ENCODE assay signal across 10 mouse cellular contexts in the genomic region with DNA sequence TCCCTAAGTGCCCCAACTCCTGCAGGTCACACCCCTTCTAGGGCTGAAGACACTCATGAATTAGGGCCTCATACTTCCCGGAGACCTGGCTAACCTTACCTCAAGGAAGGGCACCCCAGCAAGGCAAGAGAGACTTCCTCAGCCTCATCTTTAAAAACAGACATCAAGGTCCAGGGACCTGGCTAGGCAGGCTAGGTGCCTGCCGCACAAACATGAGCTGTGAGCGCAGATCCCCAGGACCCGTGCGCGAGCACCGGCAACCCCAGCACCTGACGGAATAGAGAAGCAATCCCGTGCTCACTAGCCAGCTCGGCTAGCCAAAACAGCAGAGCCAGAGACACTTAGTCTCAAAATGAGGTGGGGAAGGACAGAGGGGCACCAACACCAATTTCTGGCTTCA. TPM values are rescaled to one million over a fixed set of nuclear protein-coding genes. Genes with fewer than 3 reads are reported as not detected.
DNase-seq lines count a peak whose midpoint lies in the region; ATAC-seq and TF ChIP-seq lines count a peak whose summit lies in the region.
"Had no signal": no experiment of that assay in that cellular context is flagged by ENCODE, and none has a peak within 500 bp of the region (broad histone marks: within the 10 kb centered on the region; RNA-seq: fewer than 3 reads in every experiment).

No protein-coding gene starts in this region.

- DNase-seq in heart, adult 11 months = peak; percentile 94
- DNase-seq in heart, postnatal 4 days = no peak
- DNase-seq in liver, postnatal 0 days = no peak
- DNase-seq in liver = no peak
- no peak for DNase-seq in embryonic facial prominence, embryonic 14.5 days (ENCODE audit: low spot score)
- DNase-seq in yolk sac, embryonic 10.5 days (ENCODE audit: low spot score) = no peak
- DNase-seq: right cerebral cortex, postnatal 14 days had no signal

- no peak for TF ChIP-seq EP300 in liver, postnatal 0 days (IDR thresholded peaks at IDR 0.05; ENCODE audit: low read depth)

- H3K27ac ChIP-seq in liver, postnatal 0 days (ENCODE audit: low read depth) = peak overlapping the region; percentile 22; the same call in 1 of the 2 replicates
- H3K27ac ChIP-seq in embryonic facial prominence, embryonic 14.5 days (replicated peaks; ENCODE audit: low read depth, low read length) = no peak overlapping the region
- H3K27ac ChIP-seq in intestine, postnatal 0 days (ENCODE audit: low read depth, low read length) = no peak overlapping the region
- H3K27ac ChIP-seq: liver, embryonic 14.5 days had no signal

- H3K36me3 ChIP-seq in liver, postnatal 0 days (replicated peaks; ENCODE audit: insufficient read depth, low read length) = no peaks in the 10 kb centered on the region; the same call in 1 of the 2 replicates
- H3K36me3 ChIP-seq in embryonic facial prominence, embryonic 14.5 days (ENCODE audit: control insufficient read depth, insufficient read depth, low read length) = peaks cover 10% of the 10 kb centered on the region
- peaks cover 6% of the 10 kb centered on the region; the same call in 1 of the 2 replicates for H3K36me3 ChIP-seq in intestine, postnatal 0 days (ENCODE audit: control insufficient read depth, insufficient read depth)

- no peak for TF ChIP-seq CTCF in liver, postnatal 0 days (IDR thresholded peaks at IDR 0.05; ENCODE audit: low read depth)
- TF ChIP-seq CTCF in intestine, postnatal 0 days (IDR thresholded peaks at IDR 0.05; ENCODE audit: low read depth) = no peak

- peaks cover 66% of the 10 kb centered on the region for H3K4me1 ChIP-seq in liver, postnatal 0 days (ENCODE audit: insufficient read depth)
- peaks cover 52% of the 10 kb centered on the region for H3K4me1 ChIP-seq in embryonic facial prominence, embryonic 14.5 days (ENCODE audit: control insufficient read depth, insufficient read depth, low read length)
- peaks cover 38% of the 10 kb centered on the region for H3K4me1 ChIP-seq in intestine, postnatal 0 days (replicated peaks; ENCODE audit: control insufficient read depth, insufficient read depth, low read length)

- no peak for ATAC-seq in liver, postnatal 0 days
- no peak for ATAC-seq in embryonic facial prominence, embryonic 14.5 days (ENCODE audit: low read depth)
- ATAC-seq in intestine, postnatal 0 days = no peak
- no peak for ATAC-seq in cerebellum, adult (ENCODE audit: insufficient number of reproducible peaks, low FRiP score, low TSS enrichment)

- WGBS in liver, postnatal 0 days (ENCODE audit: insufficient replicate concordance) = 72% methylated on average over 10 of the region's 10 CpGs
- 76% methylated on average over 10 of the region's 10 CpGs for WGBS in embryonic facial prominence, embryonic 14.5 days
- whole genome bisulfite sequencing in intestine, postnatal 0 days = 57% methylated on average over 10 of the region's 10 CpGs

- no peak overlapping the region for H3K9ac ChIP-seq in liver, postnatal 0 days (replicated peaks)
- H3K9ac ChIP-seq in embryonic facial prominence, embryonic 14.5 days (ENCODE audit: low read depth, low read length) = no peak overlapping the region
- H3K9ac ChIP-seq in intestine, postnatal 0 days (ENCODE audit: low read depth, low read length) = no peak overlapping the region; the same call in 1 of the 2 replicates
- H3K9ac ChIP-seq: liver, embryonic 14.5 days had no signal

- no peaks in the 10 kb centered on the region for H3K9me3 ChIP-seq in liver, postnatal 0 days (ENCODE audit: low read length)
- no peaks in the 10 kb centered on the region for H3K9me3 ChIP-seq in embryonic facial prominence, embryonic 14.5 days (ENCODE audit: control insufficient read depth, low read length)
- H3K9me3 ChIP-seq in intestine, postnatal 0 days (ENCODE audit: control insufficient read depth) = no peaks in the 10 kb centered on the region

- H3K4me3 ChIP-seq in liver, postnatal 0 days (ENCODE audit: low read depth, low read length) = no peak overlapping the region
- no peak overlapping the region for H3K4me3 ChIP-seq in embryonic facial prominence, embryonic 14.5 days (ENCODE audit: low read depth, low read length)
- no peak overlapping the region for H3K4me3 ChIP-seq in intestine, postnatal 0 days (ENCODE audit: low read depth, low read length)

- H3K4me2 ChIP-seq in liver, postnatal 0 days (ENCODE audit: low read depth, low read length) = no peak overlapping the region; the same call in 1 of the 2 replicates
- H3K4me2 ChIP-seq in embryonic facial prominence, embryonic 14.5 days (ENCODE audit: low read depth, low read length) = peak overlapping the region; percentile 41; the same call in 1 of the 2 replicates
- peak overlapping the region; percentile 25; the same call in 1 of the 2 replicates for H3K4me2 ChIP-seq in intestine, postnatal 0 days (replicated peaks; ENCODE audit: low read depth)

- H3K27me3 ChIP-seq in liver, postnatal 0 days (ENCODE audit: insufficient read depth, low read length) = no peaks in the 10 kb centered on the region
- H3K27me3 ChIP-seq in embryonic facial prominence, embryonic 14.5 days (replicated peaks; ENCODE audit: control insufficient read depth, insufficient read depth, low read length) = no peaks in the 10 kb centered on the region
- H3K27me3 ChIP-seq in intestine, postnatal 0 days (replicated peaks; ENCODE audit: control insufficient read depth, insufficient read depth, low read length) = no peaks in the 10 kb centered on the region

RNA-seq across cellular contexts. Expression of a gene that starts 7.6 kb away (rescaled TPM):
- 10 to 100 TPM; 93.8 to 98.1 TPM for total RNA-seq in heart, postnatal 4 days (2021)
- 3.5 and 3.7 TPM in 2 replicates for polyA plus RNA-seq in liver, postnatal 0 days (2015; fragmentation: Nextera tagmentation; extraction: Ambion mirVana)
- 34.1 and 34.9 TPM in 2 replicates for polyA plus RNA-seq in embryonic facial prominence, embryonic 14.5 days (2014; fragmentation: Nextera tagmentation; extraction: Ambion mirVana)
- 13.3 and 14.0 TPM in 2 replicates for polyA plus RNA-seq in intestine, postnatal 0 days (2015; fragmentation: Nextera tagmentation; extraction: Ambion mirVana)

RNA-seq across cellular contexts. Expression of a gene that starts 34.8 kb away (rescaled TPM):
- total RNA-seq in heart, postnatal 4 days (2021) = 10 to 100 TPM; 31.7 to 31.9 TPM
- 23.1 and 24.7 TPM in 2 replicates for polyA plus RNA-seq in liver, postnatal 0 days (2015; fragmentation: Nextera tagmentation; extraction: Ambion mirVana)
- 66.1 and 68.5 TPM in 2 replicates for polyA plus RNA-seq in embryonic facial prominence, embryonic 14.5 days (2014; fragmentation: Nextera tagmentation; extraction: Ambion mirVana)
- 54.6 and 57.8 TPM in 2 replicates for polyA plus RNA-seq in intestine, postnatal 0 days (2015; fragmentation: Nextera tagmentation; extraction: Ambion mirVana)
